ENCODE assay signal across 8 mouse cellular contexts in genomic region chr2:131820932-131821707, GRCm38 (mm10). TPM values are rescaled to one million over a fixed set of nuclear protein-coding genes. Genes with fewer than 3 reads are reported as not detected.
DNase-seq lines count a peak whose midpoint lies in the region; ATAC-seq lines count a peak whose summit lies in the region.

No protein-coding gene starts in this region.

- peak; percentile 93 for DNase-seq in NIH3T3 (ENCODE audit: low read depth)
- peak; percentile 55 for DNase-seq in cerebellum, adult 11-12 months
- peak; percentile 79 to 99 for DNase-seq in layer of hippocampus, postnatal 25 days (ENCODE audit: extremely low spot score in 1 of 2, low spot score in 1 of 2)
- peak; percentile 74 for DNase-seq in lung, postnatal 25 days (ENCODE audit: low spot score)
- peak; percentile 84 for DNase-seq in right cerebral cortex, adult 18-20 months
- DNase-seq in urinary bladder, postnatal 4 days (ENCODE audit: low spot score in 2 of 2) = peak; percentile 47 to 85

- no peak overlapping the region for H3K4me3 ChIP-seq in hindbrain, embryonic 16.5 days (ENCODE audit: low read length)

- no peaks in the 10 kb centered on the region for H3K27me3 ChIP-seq in hindbrain, embryonic 16.5 days (replicated peaks; ENCODE audit: control insufficient read depth, insufficient read depth, low read length)

- peak; percentile 54; the same call in 1 of the 2 replicates for ATAC-seq in frontal cortex, adult (ENCODE audit: low TSS enrichment)
- peak; percentile 68 for ATAC-seq in hindbrain, embryonic 16.5 days

- no peak overlapping the region for H3K4me2 ChIP-seq in hindbrain, embryonic 16.5 days (ENCODE audit: low read length)

- no peaks in the 10 kb centered on the region for H3K9me3 ChIP-seq in hindbrain, embryonic 16.5 days (ENCODE audit: control insufficient read depth, low read length)

- H3K9ac ChIP-seq in hindbrain, embryonic 16.5 days (ENCODE audit: low read depth, low read length) = no peak overlapping the region

- 34% methylated on average over 6 of the region's 6 CpGs for WGBS in hindbrain, embryonic 16.5 days

- no peaks in the 10 kb centered on the region for H3K36me3 ChIP-seq in hindbrain, embryonic 16.5 days (ENCODE audit: control insufficient read depth, insufficient read depth, low read length)

- no peaks in the 10 kb centered on the region for H3K4me1 ChIP-seq in hindbrain, embryonic 16.5 days (ENCODE audit: control insufficient read depth, insufficient read depth, low read depth, low read length)

- H3K27ac ChIP-seq in hindbrain, embryonic 16.5 days (ENCODE audit: low read depth, low read length) = no peak overlapping the region

RNA-seq across cellular contexts. Expression of gene Erv3, which starts 38.4 kb away (rescaled TPM):
- polyA plus RNA-seq in hindbrain, embryonic 16.5 days (2015; fragmentation: Nextera tagmentation; extraction: Ambion mirVana) = not detected in 2 replicates
- under 1 TPM in 1 of 2 experiments, not detected in 1; 0.30 TPM for total RNA-seq in layer of hippocampus, postnatal 25 days (2021)
